Mouse (Mus musculus) megakaryocyte, embryonic 14.5 days (primary cell): ENCODE measurements around the gene Pitpna.

Experiments used
- FLI1 ChIP-seq: IDR thresholded peaks from 2 replicates; pipeline ENCODE4 v1.6.1; 2012; ENCODE audit warnings: low read length, inconsistent platforms, mixed read lengths
- GATA1 ChIP-seq: IDR thresholded peaks from 3 replicates; pipeline ENCODE4 v1.6.1; 2012; ENCODE audit warnings: mixed read lengths, low read length, inconsistent platforms, borderline replicate concordance

DNA sequence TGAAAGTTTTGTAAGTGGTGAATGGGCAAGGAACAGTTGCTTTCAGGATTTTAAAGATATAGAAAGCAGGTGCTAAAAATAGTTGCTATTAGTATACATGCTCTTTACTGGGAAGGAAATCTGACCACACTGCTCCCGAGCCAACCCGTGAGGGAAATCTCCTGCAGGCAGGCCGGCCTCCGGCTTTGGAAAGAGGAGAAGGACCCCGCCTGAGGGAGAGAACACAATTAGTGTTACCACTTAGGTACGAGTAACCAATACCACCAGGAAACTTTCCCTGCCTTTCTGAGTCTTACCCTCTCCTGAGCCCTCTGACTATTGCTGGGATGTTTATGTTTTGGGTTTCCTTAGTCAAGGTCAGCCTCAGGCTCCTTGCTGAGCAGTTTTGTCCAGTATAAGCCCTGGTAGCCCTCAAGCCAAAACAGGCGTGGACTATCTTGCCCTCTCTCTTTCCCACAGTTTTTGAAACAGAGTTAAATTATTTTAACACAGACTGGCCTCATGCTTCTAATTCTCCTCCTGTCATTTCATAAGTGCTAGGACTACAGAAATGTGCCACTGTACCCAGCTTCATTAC, 34.9 kb upstream of the Pitpna start:
- TF ChIP-seq GATA1 (no peak), FLI1 (no peak)
